ENCODE assay signal across 9 mouse cellular contexts in the genomic region with DNA sequence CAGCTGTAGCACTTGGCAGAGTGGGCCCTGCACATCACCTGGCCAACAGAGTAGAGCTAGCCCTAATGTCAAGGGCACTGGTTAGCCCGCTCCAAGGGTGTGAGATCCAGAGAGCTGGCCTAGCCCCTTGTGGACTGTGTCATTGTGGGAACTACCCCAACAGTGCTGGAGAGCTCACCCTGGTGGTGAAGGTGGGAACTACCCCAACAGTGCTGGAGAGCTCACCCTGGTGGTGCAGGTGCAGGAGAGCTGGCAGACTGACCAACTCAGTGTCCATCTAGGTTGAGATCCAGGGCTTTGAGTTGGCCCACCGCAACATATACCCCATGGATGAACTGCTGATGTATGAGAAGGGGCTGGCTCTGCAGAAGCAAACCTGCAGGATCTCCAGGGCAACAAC.
A peak's percentile ranks its signal among the peaks of the same experiment; 100 is the strongest.
DNase-seq lines count a peak whose midpoint lies in the region; ATAC-seq and TF ChIP-seq lines count a peak whose summit lies in the region.
"Had no signal": no experiment of that assay in that cellular context is flagged by ENCODE, and none has a peak within 500 bp of the region (broad histone marks: within the 10 kb centered on the region; RNA-seq: fewer than 3 reads in every experiment).

No protein-coding gene starts in this region.

- no peak for TF ChIP-seq EP300 in liver, postnatal 0 days (IDR thresholded peaks at IDR 0.05; ENCODE audit: low read depth)
- no peak for TF ChIP-seq EP300 in ES-Bruce4 (IDR thresholded peaks at IDR 0.05; ENCODE audit: insufficient read depth, low read depth, low read length)

- H3K9me3 ChIP-seq in liver, postnatal 0 days (ENCODE audit: low read length), result no peaks in the 10 kb centered on the region
- no peaks in the 10 kb centered on the region for H3K9me3 ChIP-seq in liver, embryonic 11.5 days (ENCODE audit: control insufficient read depth, low read length)
- H3K9me3 ChIP-seq in ES-Bruce4 (replicated peaks; ENCODE audit: control insufficient read depth, insufficient read depth, low read length, poor library complexity, severe bottlenecking), result no peaks in the 10 kb centered on the region

- H3K4me3 ChIP-seq in gastrocnemius, adult 2 months, result no peak overlapping the region
- no peak overlapping the region for H3K4me3 ChIP-seq in liver, postnatal 0 days (ENCODE audit: low read depth, low read length)
- H3K4me3 ChIP-seq in liver, embryonic 11.5 days (ENCODE audit: low read depth, low read length), result no peak overlapping the region
- H3K4me3 ChIP-seq in ES-Bruce4 (ENCODE audit: low read depth, low read length), result no peak overlapping the region

- no peaks in the 10 kb centered on the region for H3K27me3 ChIP-seq in liver, postnatal 0 days (ENCODE audit: insufficient read depth, low read length)
- H3K27me3 ChIP-seq in liver, embryonic 11.5 days (replicated peaks; ENCODE audit: control insufficient read depth, insufficient read depth, low read length), result no peaks in the 10 kb centered on the region
- no peaks in the 10 kb centered on the region for H3K27me3 ChIP-seq in ES-Bruce4 (ENCODE audit: control insufficient read depth, insufficient read depth, low read length, poor library complexity, severe bottlenecking)
- H3K27me3 ChIP-seq: CH12.LX had no signal

- peak; percentile 26 for DNase-seq in gastrocnemius, adult 2 months
- DNase-seq in gastrocnemius, postnatal 14 days, result no peak
- peak; percentile 17 for DNase-seq in liver, postnatal 0 days
- DNase-seq in liver, embryonic 11.5 days (ENCODE audit: low spot score), result no peak
- peak; percentile 18 for DNase-seq in kidney, postnatal 10 days
- no peak for DNase-seq in cerebellum, adult 11 months
- no peak for DNase-seq in layer of hippocampus, adult 9-10 months (ENCODE audit: low spot score)

- WGBS in liver, postnatal 0 days (ENCODE audit: insufficient replicate concordance), result 77% methylated on average over 2 of the region's 2 CpGs
- WGBS in liver, embryonic 11.5 days, result 84% methylated on average over 2 of the region's 2 CpGs

- no peak overlapping the region for H3K4me2 ChIP-seq in liver, postnatal 0 days (ENCODE audit: low read depth, low read length)
- H3K4me2 ChIP-seq in liver, embryonic 11.5 days, result no peak overlapping the region

- H3K36me3 ChIP-seq in liver, postnatal 0 days (replicated peaks; ENCODE audit: insufficient read depth, low read length), result no peaks in the 10 kb centered on the region
- no peaks in the 10 kb centered on the region for H3K36me3 ChIP-seq in liver, embryonic 11.5 days (ENCODE audit: control insufficient read depth, insufficient read depth, low read length)
- no peaks in the 10 kb centered on the region for H3K36me3 ChIP-seq in ES-Bruce4 (ENCODE audit: control insufficient read depth, insufficient read depth, low read length, poor library complexity, severe bottlenecking)

- ATAC-seq in liver, postnatal 0 days, result no peak
- ATAC-seq in liver, embryonic 11.5 days (replicated peaks; ENCODE audit: low FRiP score), result no peak

- H3K4me1 ChIP-seq in liver, postnatal 0 days (ENCODE audit: insufficient read depth), result no peaks in the 10 kb centered on the region
- H3K4me1 ChIP-seq in liver, embryonic 11.5 days (replicated peaks; ENCODE audit: control insufficient read depth, insufficient read depth, low read length), result no peaks in the 10 kb centered on the region
- no peaks in the 10 kb centered on the region for H3K4me1 ChIP-seq in ES-Bruce4 (ENCODE audit: control insufficient read depth, insufficient read depth, low read length)

- no peak for TF ChIP-seq POLR2A in ES-Bruce4 (IDR thresholded peaks at IDR 0.05; ENCODE audit: insufficient read depth, low read length)

- TF ChIP-seq CTCF in gastrocnemius, adult 2 months (IDR thresholded peaks at IDR 0.05), result peak; percentile 38
- TF ChIP-seq CTCF in liver, postnatal 0 days (IDR thresholded peaks at IDR 0.05; ENCODE audit: low read depth), result peak; percentile 53
- peak; percentile 16 for TF ChIP-seq CTCF in ES-Bruce4 (IDR thresholded peaks at IDR 0.05; ENCODE audit: low read depth, low read length)

- no peak overlapping the region for H3K9ac ChIP-seq in liver, postnatal 0 days (replicated peaks)
- no peak overlapping the region for H3K9ac ChIP-seq in liver, embryonic 11.5 days (ENCODE audit: low read depth, low read length)
- H3K9ac ChIP-seq in ES-Bruce4 (ENCODE audit: low read depth, poor library complexity, severe bottlenecking), result no peak overlapping the region

- intact Hi-C loops in gastrocnemius, adult 2 months (cut with DNase I), result no loop called here
- intact Hi-C loops in gastrocnemius, postnatal 14 days (cut with DNase I; ENCODE audit: low total_unique reads), result no loop called here

- H3K27ac ChIP-seq in gastrocnemius, adult 2 months, result no peak overlapping the region
- H3K27ac ChIP-seq in liver, postnatal 0 days (ENCODE audit: low read depth), result no peak overlapping the region
- no peak overlapping the region for H3K27ac ChIP-seq in liver, embryonic 11.5 days (ENCODE audit: low read depth, low read length)
- no peak overlapping the region for H3K27ac ChIP-seq in ES-Bruce4 (ENCODE audit: insufficient read depth, low read length)

Comparison
In these comparisons a context has a peak if more than half of its experiments do, and no peak if none do; other contexts are left out.
1. DNase-seq: peak in gastrocnemius, adult 2 months (single experiment), liver, postnatal 0 days (single experiment) and kidney, postnatal 10 days (single experiment); none in gastrocnemius, postnatal 14 days (single experiment), liver, embryonic 11.5 days (single experiment), cerebellum, adult 11 months (single experiment) and layer of hippocampus, adult 9-10 months (single experiment).
2. Peak in every context shown above with its lines, with median percentiles within 50 percentile points of each other: CTCF ChIP-seq.